Mouse (Mus musculus): ENCODE data around the gene Smu1. TPM values are rescaled to one million over a fixed set of nuclear protein-coding genes. Genes with fewer than 3 reads are reported as not detected.
A peak's percentile ranks its signal among the peaks of the same experiment; 100 is the strongest.
"Not testable (repeated sequence)": the region's sequence is repeated elsewhere in the genome, so short reads cannot be mapped to it uniquely, and the experiment has no call there.

The Smu1 gene
- total RNA-seq (2014; fragmentation: Nextera tagmentation), result 50.2 and 51.4 TPM in 2 replicates
- total RNA-seq (2017), result 141 and 149 TPM in 2 replicates
- 6.6 and 9.1 TPM in 2 replicates for polyA plus RNA-seq (2012)

DNA sequence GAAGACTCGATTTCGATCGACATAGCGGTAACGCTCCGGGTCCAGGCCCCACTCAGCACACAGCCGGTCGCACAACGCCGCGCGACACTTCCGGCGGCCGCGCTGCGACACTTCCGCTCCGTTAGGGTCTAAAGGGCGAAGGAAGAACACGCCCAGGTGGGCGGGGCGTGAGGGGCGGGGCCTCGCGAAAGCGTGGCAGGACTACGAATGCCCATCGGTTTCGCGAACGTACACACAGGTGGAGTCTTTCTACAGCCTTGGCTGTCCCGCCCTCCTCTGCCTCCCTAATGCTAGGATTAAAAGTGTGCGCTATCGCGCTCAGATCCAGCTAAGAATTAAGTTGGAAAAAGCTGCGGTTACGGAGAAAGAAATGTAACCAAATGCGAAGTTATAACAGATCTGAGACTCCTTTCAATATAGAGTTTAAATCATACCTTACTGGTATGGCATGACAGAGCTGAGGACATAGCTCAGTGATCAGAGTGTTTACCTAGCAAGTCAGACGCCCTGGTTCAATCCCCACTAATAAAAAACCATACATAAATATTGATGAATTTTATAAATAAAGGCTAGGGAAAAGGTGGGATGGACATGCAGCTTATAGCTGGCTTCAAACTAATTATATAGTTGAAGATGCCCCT, at the start of gene Smu1:
Gene Smu1 (minus strand): TSS at position 144 of the 641 bp plus-strand sequence.
- no peaks in the 10 kb centered on the region for H3K9me3 ChIP-seq (replicated peaks)
- DNase-seq (ENCODE audit: low spot score) (peak; percentile 87), ATAC-seq (ENCODE audit: extremely low read depth, insufficient number of reproducible peaks, low FRiP score, poor library complexity, severe bottlenecking) (peak; percentile 93)
- peak within 1 kb of the TSS; percentile 99 for H3K4me3 ChIP-seq (ENCODE audit: low read depth, low read length)
- TF ChIP-seq GATA2 (IDR thresholded peaks at IDR 0.05; ENCODE audit: borderline replicate concordance, low read depth, low read length), result no peak
- no peak for TF ChIP-seq TAL1 (conservative IDR thresholded peaks at IDR 0.05; ENCODE audit: low read depth, low read length)
- TF ChIP-seq GATA1 (IDR thresholded peaks at IDR 0.05; ENCODE audit: borderline replicate concordance, low read length), result no peak
- no peak for TF ChIP-seq POLR2AphosphoS5 (IDR thresholded peaks at IDR 0.05; ENCODE audit: insufficient replicate concordance, low read depth, low read length)
- TF ChIP-seq CTCF (IDR thresholded peaks at IDR 0.05; ENCODE audit: low read depth, low read length), result no peak
- peaks cover 21% of the 10 kb centered on the region for H3K4me1 ChIP-seq (ENCODE audit: insufficient read depth, low read depth, low read length)
- peaks cover 17% of the 10 kb centered on the region; the same call in 1 of the 2 replicates for H3K27me3 ChIP-seq (ENCODE audit: insufficient read depth, low read length)
- H3K36me3 ChIP-seq (replicated peaks), result peaks cover 29% of the 10 kb centered on the region

GRCm38 (mm10) chr4:40807382-40807781, 49.7 kb upstream of the Smu1 start:
- H3K36me3 ChIP-seq (replicated peaks), result peaks cover 94% of the 10 kb centered on the region
- no peaks in the 10 kb centered on the region for H3K9me3 ChIP-seq (replicated peaks)
- H3K4me3 ChIP-seq (ENCODE audit: low read depth, low read length), result no peak overlapping the region
- TF ChIP-seq POLR2AphosphoS5 (IDR thresholded peaks at IDR 0.05; ENCODE audit: insufficient replicate concordance, low read depth, low read length), result no peak
- TF ChIP-seq CTCF (IDR thresholded peaks at IDR 0.05; ENCODE audit: low read depth, low read length), result no peak
- TF ChIP-seq GATA2 (IDR thresholded peaks at IDR 0.05; ENCODE audit: borderline replicate concordance, low read depth, low read length), result no peak
- TF ChIP-seq GATA1 (IDR thresholded peaks at IDR 0.05; ENCODE audit: borderline replicate concordance, low read length), result no peak
- no peaks in the 10 kb centered on the region for H3K4me1 ChIP-seq (ENCODE audit: insufficient read depth, low read depth, low read length)
- no peak for ATAC-seq (ENCODE audit: extremely low read depth, insufficient number of reproducible peaks, low FRiP score, poor library complexity, severe bottlenecking)
- DNase-seq (ENCODE audit: low spot score), result no peak
- no peaks in the 10 kb centered on the region for H3K27me3 ChIP-seq (ENCODE audit: insufficient read depth, low read length)

DNA sequence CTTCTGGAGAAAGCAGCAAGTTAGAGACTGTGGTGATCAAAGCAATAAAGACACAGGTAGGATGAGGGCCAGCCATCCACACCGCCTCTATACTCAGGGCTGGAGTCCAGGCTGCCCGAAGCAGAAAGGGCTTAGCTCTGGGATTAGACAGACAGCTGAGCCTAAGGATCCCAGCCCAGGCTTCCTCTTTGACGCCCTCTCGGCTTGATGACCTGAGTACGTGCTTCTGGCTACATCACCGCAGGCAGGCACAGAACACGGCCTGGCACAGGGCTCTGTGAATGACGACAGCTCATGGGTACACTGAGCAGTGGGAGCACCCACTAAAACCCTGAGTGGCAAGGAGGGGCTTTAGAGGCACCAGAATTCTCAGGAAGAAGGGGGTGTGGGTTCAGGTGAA, 47.7 kb upstream of the Smu1 start:
- ATAC-seq (ENCODE audit: extremely low read depth, insufficient number of reproducible peaks, low FRiP score, poor library complexity, severe bottlenecking), result no peak
- Histone ChIP-seq H3K9me3 (replicated peaks) (no peaks in the 10 kb centered on the region), H3K4me1 (ENCODE audit: insufficient read depth, low read depth, low read length) (no peaks in the 10 kb centered on the region), H3K27me3 (ENCODE audit: insufficient read depth, low read length) (no peaks in the 10 kb centered on the region), H3K36me3 (replicated peaks) (peaks cover 86% of the 10 kb centered on the region), H3K4me3 (ENCODE audit: low read depth, low read length) (no peak overlapping the region)
- no peak for DNase-seq (ENCODE audit: low spot score)
- TF ChIP-seq CTCF (IDR thresholded peaks at IDR 0.05; ENCODE audit: low read depth, low read length) (no peak), TAL1 (conservative IDR thresholded peaks at IDR 0.05; ENCODE audit: low read depth, low read length) (no peak), POLR2AphosphoS5 (IDR thresholded peaks at IDR 0.05; ENCODE audit: insufficient replicate concordance, low read depth, low read length) (no peak), GATA2 (IDR thresholded peaks at IDR 0.05; ENCODE audit: borderline replicate concordance, low read depth, low read length) (no peak), GATA1 (IDR thresholded peaks at IDR 0.05; ENCODE audit: borderline replicate concordance, low read length) (no peak)

- Histone ChIP-seq H3K27me3 (ENCODE audit: insufficient read depth, low read length) (no peaks in the 10 kb centered on the region; the same call in 1 of the 2 replicates), H3K4me1 (ENCODE audit: insufficient read depth, low read depth, low read length) (no peaks in the 10 kb centered on the region), H3K4me3 (ENCODE audit: low read depth, low read length) (no peak overlapping the region), H3K36me3 (replicated peaks) (peaks cover 61% of the 10 kb centered on the region), H3K9me3 (replicated peaks) (no peaks in the 10 kb centered on the region)
- ATAC-seq (ENCODE audit: extremely low read depth, insufficient number of reproducible peaks, low FRiP score, poor library complexity, severe bottlenecking) (no peak), DNase-seq (ENCODE audit: low spot score) (no peak)
- TF ChIP-seq CTCF (IDR thresholded peaks at IDR 0.05; ENCODE audit: low read depth, low read length) (no peak), GATA1 (IDR thresholded peaks at IDR 0.05; ENCODE audit: borderline replicate concordance, low read length) (no peak), POLR2AphosphoS5 (IDR thresholded peaks at IDR 0.05; ENCODE audit: insufficient replicate concordance, low read depth, low read length) (no peak), TAL1 (conservative IDR thresholded peaks at IDR 0.05; ENCODE audit: low read depth, low read length) (no peak), GATA2 (IDR thresholded peaks at IDR 0.05; ENCODE audit: borderline replicate concordance, low read depth, low read length) (no peak)
These were observed 45.1 kb upstream of the Smu1 start for GRCm38 (mm10) chr4:40802787-40803186.

DNA sequence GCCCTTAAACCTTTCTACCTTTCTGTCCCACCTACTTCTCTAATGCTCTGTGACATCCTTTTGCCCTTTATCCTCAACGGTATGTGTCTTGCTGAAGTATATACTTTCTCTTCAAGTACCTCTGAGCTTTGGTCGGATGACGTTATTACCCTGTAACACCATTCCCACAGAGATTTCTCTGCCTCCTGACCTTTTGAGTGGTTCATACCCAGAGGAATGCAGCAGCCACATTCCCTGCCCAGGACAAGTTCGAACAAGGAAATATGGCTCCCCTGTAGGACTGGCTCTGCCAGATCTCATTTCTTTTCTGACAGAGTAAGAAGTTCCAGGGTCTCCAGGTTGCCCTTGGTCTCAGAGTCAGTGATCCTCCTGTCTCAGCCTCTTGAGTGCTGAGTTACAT, 44.2 kb upstream of the Smu1 start:
- H3K27me3 ChIP-seq (ENCODE audit: insufficient read depth, low read length), result no peaks in the 10 kb centered on the region; the same call in 1 of the 2 replicates
- H3K4me1 ChIP-seq (ENCODE audit: insufficient read depth, low read depth, low read length), result no peaks in the 10 kb centered on the region
- no peaks in the 10 kb centered on the region for H3K9me3 ChIP-seq (replicated peaks)
- ATAC-seq (ENCODE audit: extremely low read depth, insufficient number of reproducible peaks, low FRiP score, poor library complexity, severe bottlenecking) (no peak), DNase-seq (ENCODE audit: low spot score) (no peak)
- H3K4me3 ChIP-seq (ENCODE audit: low read depth, low read length), result no peak overlapping the region
- no peak for TF ChIP-seq GATA2 (IDR thresholded peaks at IDR 0.05; ENCODE audit: borderline replicate concordance, low read depth, low read length)
- no peak for TF ChIP-seq CTCF (IDR thresholded peaks at IDR 0.05; ENCODE audit: low read depth, low read length)
- no peak for TF ChIP-seq GATA1 (IDR thresholded peaks at IDR 0.05; ENCODE audit: borderline replicate concordance, low read length)
- TF ChIP-seq POLR2AphosphoS5 (IDR thresholded peaks at IDR 0.05; ENCODE audit: insufficient replicate concordance, low read depth, low read length), result no peak
- TF ChIP-seq TAL1 (conservative IDR thresholded peaks at IDR 0.05; ENCODE audit: low read depth, low read length), result no peak
- H3K36me3 ChIP-seq (replicated peaks), result peaks cover 52% of the 10 kb centered on the region

GRCm38 (mm10) chr4:40800873-40801272, 43.1 kb upstream of the Smu1 start:
- Histone ChIP-seq H3K4me1 (ENCODE audit: insufficient read depth, low read depth, low read length) (no peaks in the 10 kb centered on the region), H3K36me3 (replicated peaks) (peaks cover 43% of the 10 kb centered on the region)

GRCm38 (mm10) chr4:40798833-40799555, 41.3 kb upstream of the Smu1 start:
- ATAC-seq (ENCODE audit: extremely low read depth, insufficient number of reproducible peaks, low FRiP score, poor library complexity, severe bottlenecking); H3K9me3 ChIP-seq (replicated peaks); H3K4me3 ChIP-seq (ENCODE audit: low read depth, low read length); H3K27me3 ChIP-seq (ENCODE audit: insufficient read depth, low read length); DNase-seq (ENCODE audit: low spot score); H3K4me1 ChIP-seq (ENCODE audit: insufficient read depth, low read depth, low read length): not testable (repeated sequence)
- H3K36me3 ChIP-seq (replicated peaks), result peaks cover 26% of the 10 kb centered on the region

More at GRCm38 (mm10) chr4:40800873-40801272, 43.1 kb upstream of the Smu1 start:
- no peaks in the 10 kb centered on the region; the same call in 1 of the 2 replicates for H3K27me3 ChIP-seq (ENCODE audit: insufficient read depth, low read length)
- no peaks in the 10 kb centered on the region for H3K9me3 ChIP-seq (replicated peaks)
- H3K4me3 ChIP-seq (ENCODE audit: low read depth, low read length), result no peak overlapping the region
- ATAC-seq (ENCODE audit: extremely low read depth, insufficient number of reproducible peaks, low FRiP score, poor library complexity, severe bottlenecking) (no peak), DNase-seq (ENCODE audit: low spot score) (no peak)
- TF ChIP-seq CTCF (IDR thresholded peaks at IDR 0.05; ENCODE audit: low read depth, low read length), result no peak
- TF ChIP-seq GATA2 (IDR thresholded peaks at IDR 0.05; ENCODE audit: borderline replicate concordance, low read depth, low read length), result no peak
- no peak for TF ChIP-seq POLR2AphosphoS5 (IDR thresholded peaks at IDR 0.05; ENCODE audit: insufficient replicate concordance, low read depth, low read length)
- no peak for TF ChIP-seq TAL1 (conservative IDR thresholded peaks at IDR 0.05; ENCODE audit: low read depth, low read length)
- no peak for TF ChIP-seq GATA1 (IDR thresholded peaks at IDR 0.05; ENCODE audit: borderline replicate concordance, low read length)
